ENCODE assay signal across 9 mouse cellular contexts in the genomic region with DNA sequence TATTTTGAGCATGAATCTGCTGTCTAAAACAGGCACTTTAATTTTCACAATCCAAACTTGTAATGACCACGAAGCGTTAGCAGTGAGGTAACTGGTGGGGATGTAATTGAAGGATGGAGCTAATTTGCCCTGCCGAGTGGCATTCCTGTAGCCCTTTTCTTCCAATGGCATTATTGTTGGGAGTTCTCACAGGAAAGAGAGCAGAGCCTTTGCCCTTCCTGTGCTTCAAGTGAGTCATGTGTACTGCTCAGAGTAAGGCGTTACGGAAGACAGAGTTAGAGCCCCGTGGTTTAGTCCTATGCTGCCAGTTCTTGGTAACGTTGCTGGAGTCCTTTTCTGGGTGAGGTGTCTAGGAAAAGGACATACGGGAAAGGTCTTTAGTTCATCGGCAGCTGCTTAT. TPM values are rescaled to one million over a fixed set of nuclear protein-coding genes. Genes with fewer than 3 reads are reported as not detected.
DNase-seq lines count a peak whose midpoint lies in the region; ATAC-seq and TF ChIP-seq lines count a peak whose summit lies in the region.
"Had no signal": no experiment of that assay in that cellular context is flagged by ENCODE, and none has a peak within 500 bp of the region (broad histone marks: within the 10 kb centered on the region; RNA-seq: fewer than 3 reads in every experiment).

No protein-coding gene starts in this region.

- H3K27ac ChIP-seq in lung, embryonic 15.5 days = no peak overlapping the region
- peak overlapping the region; percentile 66 for H3K27ac ChIP-seq in embryonic fibroblast, embryonic 13.5 days (ENCODE audit: insufficient read depth, low read length)
- no peak overlapping the region for H3K27ac ChIP-seq in left cerebral cortex, adult 2 months
- H3K27ac ChIP-seq: midbrain, embryonic 13.5 days had no signal

- H3K4me3 ChIP-seq in lung, embryonic 15.5 days = no peak overlapping the region
- H3K4me3 ChIP-seq in embryonic fibroblast, embryonic 13.5 days (ENCODE audit: insufficient read depth, low read length) = no peak overlapping the region
- no peak overlapping the region for H3K4me3 ChIP-seq in left cerebral cortex, adult 2 months
- H3K4me3 ChIP-seq: midbrain, embryonic 13.5 days had no signal

- no peaks in the 10 kb centered on the region for H3K27me3 ChIP-seq in lung, embryonic 15.5 days
- H3K27me3 ChIP-seq: midbrain, embryonic 13.5 days had no signal

- intact Hi-C loops in heart, postnatal 14 days (cut with DNase I) = no loop called here
- intact Hi-C loops in left cerebral cortex, adult 2 months (cut with DNase I) = no loop called here

- H3K4me2 ChIP-seq in lung, embryonic 15.5 days = 0 out of 2 replicates have a peak overlapping the region, but pooled peaks have one; percentile 9
- H3K4me2 ChIP-seq: midbrain, embryonic 13.5 days had no signal

- DNase-seq in heart, adult 9 months (ENCODE audit: low spot score in 2 of 2) = peak; percentile 20 to 41
- DNase-seq in heart, postnatal 14 days = no peak
- no peak for DNase-seq in lung, postnatal 4 days
- peak; percentile 32 for DNase-seq in skeletal muscle tissue, adult 2 months (ENCODE audit: low read depth, low spot score)
- DNase-seq in urinary bladder, postnatal 25 days (ENCODE audit: low spot score) = no peak
- no peak for DNase-seq in left cerebral cortex, adult 2 months (ENCODE audit: extremely low spot score in 1 of 2, low spot score in 2 of 2)

- peaks cover 20% of the 10 kb centered on the region for H3K36me3 ChIP-seq in lung, embryonic 15.5 days

- ATAC-seq in lung, embryonic 15.5 days (ENCODE audit: borderline replicate concordance, extremely low read depth, low FRiP score, low TSS enrichment) = no peak
- ATAC-seq: midbrain, embryonic 13.5 days had no signal

- WGBS in lung, embryonic 15.5 days = 44% methylated on average over 9 of the region's 9 CpGs

- no peak overlapping the region for H3K9ac ChIP-seq in lung, embryonic 15.5 days
- H3K9ac ChIP-seq: midbrain, embryonic 13.5 days had no signal

- H3K4me1 ChIP-seq in lung, embryonic 15.5 days = peaks cover 27% of the 10 kb centered on the region
- peaks cover 17% of the 10 kb centered on the region for H3K4me1 ChIP-seq in embryonic fibroblast, embryonic 13.5 days (ENCODE audit: control insufficient read depth, insufficient read depth, low read length)

- TF ChIP-seq POLR2A in embryonic fibroblast, embryonic 13.5 days (IDR thresholded peaks at IDR 0.05; ENCODE audit: low read depth, low read length) = no peak

- no peak for TF ChIP-seq CTCF in embryonic fibroblast, embryonic 13.5 days (IDR thresholded peaks at IDR 0.05; ENCODE audit: borderline replicate concordance, insufficient read depth, low read length)
- no peak for TF ChIP-seq CTCF in left cerebral cortex, adult 2 months (IDR thresholded peaks at IDR 0.05)

- no peaks in the 10 kb centered on the region for H3K9me3 ChIP-seq in lung, embryonic 15.5 days
- H3K9me3 ChIP-seq: midbrain, embryonic 13.5 days had no signal

RNA-seq across cellular contexts. Expression of gene Plpp1, which starts 10.2 kb away (rescaled TPM):
- 10 to 100 TPM; 72.5 to 75.2 TPM for total RNA-seq in heart, postnatal 14 days (2021)
- 76.5 TPM in 2 replicates for polyA plus RNA-seq in lung, embryonic 15.5 days (2015; fragmentation: Nextera tagmentation; extraction: Ambion mirVana)
- polyA plus RNA-seq in embryonic fibroblast, embryonic 13.5 days (2011; ENCODE audit: insufficient read length, low read depth, missing spikeins) = 175 and 205 TPM in 2 replicates
- 10 to 100 TPM; 26.8 to 27.4 TPM for total RNA-seq in left cerebral cortex, adult 2 months (2021)

Comparison
In these comparisons a context has a peak if more than half of its experiments do, and no peak if none do; other contexts are left out.
1. DNase-seq: peak in heart, adult 9 months (2 of 2) and skeletal muscle tissue, adult 2 months (single experiment); none in heart, postnatal 14 days (0 of 2), lung, postnatal 4 days (0 of 2), urinary bladder, postnatal 25 days (single experiment) and left cerebral cortex, adult 2 months (0 of 2).